Mouse (Mus musculus): ENCODE results near the gene Sod3.

- TF ChIP-seq CTCF (IDR thresholded peaks at IDR 0.05; ENCODE audit: low read depth, low read length) (no peak), POLR2A (IDR thresholded peaks at IDR 0.05; ENCODE audit: extremely low read depth, insufficient read depth, low read length) (no peak)
Measured at GRCm38 (mm10) chr5:52316926-52317325, 46.7 kb upstream of the Sod3 start.

Measured in liver, adult 2 months (tissue).